Mouse (Mus musculus): ENCODE measurements around the gene Pkp4.

Gene Pkp4

DNA sequence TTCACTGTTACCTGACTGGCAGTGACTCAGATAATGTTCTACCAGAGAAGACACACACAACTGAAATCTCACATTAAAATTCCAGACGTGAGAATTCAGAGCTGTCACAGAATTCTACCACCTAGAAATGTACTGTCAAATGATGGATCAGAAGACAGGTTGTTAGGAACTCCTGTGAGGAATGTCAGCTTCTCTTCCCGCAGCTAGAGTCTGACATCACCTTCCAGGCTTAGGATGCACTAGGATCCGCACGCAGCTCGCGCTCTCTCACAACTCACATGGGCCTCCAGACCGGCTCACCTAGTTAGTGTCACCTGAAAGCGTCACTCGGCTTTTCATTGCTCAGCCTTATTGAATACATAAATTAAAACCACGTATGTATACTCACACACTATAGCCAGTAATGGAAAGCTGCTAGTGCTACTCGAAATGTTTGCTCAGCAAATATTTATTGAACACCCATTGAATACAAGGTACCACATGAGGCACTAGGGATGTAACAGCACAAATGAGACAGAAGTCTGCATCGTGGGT lies 142.9 kb downstream of the Pkp4 start:
- no peak for TF ChIP-seq GATA4 (IDR thresholded peaks at IDR 0.05; ENCODE audit: insufficient replicate concordance, low read length)

DNA sequence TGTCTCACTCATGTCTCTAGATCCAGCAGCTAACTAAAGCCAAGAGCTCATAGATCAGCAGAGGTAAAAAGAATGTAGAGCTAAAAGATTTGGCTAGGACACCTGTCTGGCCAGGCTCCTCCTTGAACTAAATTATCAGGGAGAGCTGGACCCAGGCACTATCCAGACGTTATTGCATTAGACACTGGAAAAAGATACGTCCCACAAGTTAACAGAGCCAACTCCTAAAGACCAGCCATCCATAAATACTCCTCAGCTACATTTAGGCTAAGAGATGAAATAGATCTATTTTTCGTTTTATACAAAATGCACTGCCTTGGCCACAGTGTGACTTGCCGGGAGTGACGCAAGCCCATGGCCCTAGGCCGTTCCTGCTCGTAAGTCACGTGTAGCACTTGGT lies 146.7 kb downstream of the Pkp4 start:
- TF ChIP-seq GATA4 (IDR thresholded peaks at IDR 0.05; ENCODE audit: insufficient replicate concordance, low read length) = no peak

- no peak for TF ChIP-seq GATA4 (IDR thresholded peaks at IDR 0.05; ENCODE audit: insufficient replicate concordance, low read length)
These were observed 147.4 kb downstream of the Pkp4 start for GRCm38 (mm10) chr2:59308055-59308454.

- TF ChIP-seq GATA4 (IDR thresholded peaks at IDR 0.05; ENCODE audit: insufficient replicate concordance, low read length) = no peak
These were observed 152.6 kb downstream of the Pkp4 start for GRCm38 (mm10) chr2:59313293-59313692.

DNA sequence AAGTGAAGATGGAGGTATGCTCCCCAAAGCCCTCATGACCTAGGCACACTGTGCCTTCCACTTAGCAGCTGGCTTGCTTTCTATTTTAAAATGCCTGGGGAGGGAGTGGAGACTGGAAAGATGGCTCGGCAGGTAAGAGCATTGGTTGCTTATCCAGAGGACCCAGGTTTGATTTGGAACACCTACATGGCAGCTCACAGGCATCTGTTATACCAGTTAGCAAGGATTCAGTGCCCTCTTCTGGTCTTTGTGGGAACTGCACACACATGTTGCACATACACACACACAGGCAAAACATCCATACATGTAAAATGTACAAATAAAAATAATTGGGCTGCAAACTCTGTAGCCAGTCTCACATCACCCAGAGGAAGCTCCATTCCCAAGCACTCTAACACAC lies 158.0 kb downstream of the Pkp4 start:
- no peak for TF ChIP-seq GATA4 (IDR thresholded peaks at IDR 0.05; ENCODE audit: insufficient replicate concordance, low read length)

- TF ChIP-seq GATA4 (IDR thresholded peaks at IDR 0.05; ENCODE audit: insufficient replicate concordance, low read length) = no peak
These were observed 167.3 kb downstream of the Pkp4 start for GRCm38 (mm10) chr2:59327946-59328345.

DNA sequence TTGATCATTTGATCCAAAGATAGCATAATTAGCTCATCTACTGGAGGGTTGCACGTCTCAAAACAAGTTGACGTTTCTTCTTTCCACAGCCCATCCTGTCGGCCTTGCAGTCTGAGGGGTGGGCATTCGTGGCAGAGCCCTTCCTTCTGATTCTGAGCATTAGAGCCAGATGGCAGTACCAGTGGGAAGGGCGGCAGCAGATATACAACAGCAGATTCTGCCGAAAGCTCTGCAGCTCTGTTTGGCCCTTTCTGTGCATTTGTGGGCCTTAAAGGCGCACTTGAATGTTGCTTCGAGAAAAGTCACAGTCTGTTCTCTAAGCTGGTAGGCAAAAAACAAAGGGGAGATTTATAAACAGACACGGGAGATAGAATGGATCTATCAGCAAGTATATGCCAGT lies 170.4 kb downstream of the Pkp4 start:
- no peak for TF ChIP-seq GATA4 (IDR thresholded peaks at IDR 0.05; ENCODE audit: insufficient replicate concordance, low read length)

- no peak for TF ChIP-seq GATA4 (IDR thresholded peaks at IDR 0.05; ENCODE audit: insufficient replicate concordance, low read length)
These were observed 171.9 kb downstream of the Pkp4 start for GRCm38 (mm10) chr2:59332523-59332922.

DNA sequence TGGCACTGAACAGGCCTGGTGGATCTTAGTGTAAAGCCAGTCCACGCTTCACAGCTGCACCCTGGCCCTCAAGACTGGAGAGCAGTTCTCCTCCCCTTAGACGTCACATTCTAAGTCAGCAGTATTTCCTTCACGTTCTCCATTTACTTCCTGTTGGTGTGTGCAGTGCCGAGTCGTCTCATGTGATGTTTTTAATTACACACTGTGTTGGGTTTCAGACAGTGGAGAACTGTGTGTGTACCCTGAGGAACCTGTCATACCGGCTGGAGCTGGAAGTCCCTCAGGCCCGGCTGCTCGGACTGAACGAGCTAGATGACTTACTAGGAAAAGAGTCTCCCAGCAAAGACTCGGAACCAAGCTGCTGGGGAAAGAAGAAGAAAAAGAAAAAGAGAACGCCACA lies 177.9 kb downstream of the Pkp4 start:
- TF ChIP-seq GATA4 (IDR thresholded peaks at IDR 0.05; ENCODE audit: insufficient replicate concordance, low read length) = no peak

- no peak for TF ChIP-seq GATA4 (IDR thresholded peaks at IDR 0.05; ENCODE audit: insufficient replicate concordance, low read length)
These were observed 178.3 kb downstream of the Pkp4 start for GRCm38 (mm10) chr2:59338926-59339325.

DNA sequence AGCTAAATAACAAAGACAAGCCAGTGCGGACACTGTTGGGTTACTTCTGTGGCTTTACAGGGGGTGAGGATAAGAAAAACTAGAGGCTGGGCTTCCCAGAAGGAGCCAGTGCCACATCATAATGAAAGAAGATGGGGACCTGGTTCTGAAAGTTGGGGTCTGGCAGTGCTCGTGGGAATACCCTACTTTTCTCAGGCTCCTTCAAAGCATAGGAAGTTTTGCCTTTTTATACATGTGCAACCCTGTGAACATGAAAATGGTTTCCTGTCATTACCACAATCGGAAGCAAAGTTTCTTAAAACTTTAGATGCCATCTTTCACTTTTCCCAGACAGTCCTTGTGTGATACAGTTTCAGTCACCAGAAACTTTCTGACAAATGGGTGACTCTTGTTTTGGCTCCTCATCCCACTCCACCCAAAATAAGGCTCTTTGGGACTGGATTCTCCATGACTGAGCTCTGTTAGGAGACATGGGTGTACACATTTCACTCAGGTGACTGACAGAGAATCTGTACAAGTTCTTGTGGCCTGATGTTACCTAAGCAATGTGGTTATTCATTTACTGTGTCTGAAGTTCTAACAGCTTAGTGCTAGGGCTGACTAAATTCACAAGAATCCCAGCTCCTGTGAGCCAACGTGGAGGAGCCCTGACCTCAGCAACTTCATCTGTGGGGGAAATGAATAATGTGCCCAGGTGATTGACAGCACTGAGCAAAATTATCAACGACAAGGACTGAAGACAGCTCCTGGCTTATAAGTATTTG lies 179.3 kb downstream of the Pkp4 start:
- no peak for TF ChIP-seq GATA4 (IDR thresholded peaks at IDR 0.05; ENCODE audit: insufficient replicate concordance, low read length)

DNA sequence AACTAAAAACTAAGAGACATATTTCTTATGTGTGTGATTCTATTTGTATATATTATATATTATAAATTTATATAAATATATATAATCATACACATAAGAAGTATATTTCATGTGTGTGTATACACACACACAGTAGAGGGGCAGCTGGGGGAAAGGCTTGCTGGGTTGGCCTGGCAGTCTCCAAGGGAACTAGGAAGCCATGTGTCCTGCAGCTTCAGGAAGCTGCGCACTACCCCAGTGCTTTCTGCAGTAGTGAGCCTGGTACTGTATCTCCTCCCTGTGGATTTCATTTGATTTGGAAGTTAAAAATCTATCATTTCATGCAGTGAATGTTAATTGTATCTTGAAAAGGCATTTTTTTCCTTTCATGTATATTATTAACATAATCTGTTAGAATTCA lies 180.2 kb downstream of the Pkp4 start:
- TF ChIP-seq GATA4 (IDR thresholded peaks at IDR 0.05; ENCODE audit: insufficient replicate concordance, low read length) = no peak

DNA sequence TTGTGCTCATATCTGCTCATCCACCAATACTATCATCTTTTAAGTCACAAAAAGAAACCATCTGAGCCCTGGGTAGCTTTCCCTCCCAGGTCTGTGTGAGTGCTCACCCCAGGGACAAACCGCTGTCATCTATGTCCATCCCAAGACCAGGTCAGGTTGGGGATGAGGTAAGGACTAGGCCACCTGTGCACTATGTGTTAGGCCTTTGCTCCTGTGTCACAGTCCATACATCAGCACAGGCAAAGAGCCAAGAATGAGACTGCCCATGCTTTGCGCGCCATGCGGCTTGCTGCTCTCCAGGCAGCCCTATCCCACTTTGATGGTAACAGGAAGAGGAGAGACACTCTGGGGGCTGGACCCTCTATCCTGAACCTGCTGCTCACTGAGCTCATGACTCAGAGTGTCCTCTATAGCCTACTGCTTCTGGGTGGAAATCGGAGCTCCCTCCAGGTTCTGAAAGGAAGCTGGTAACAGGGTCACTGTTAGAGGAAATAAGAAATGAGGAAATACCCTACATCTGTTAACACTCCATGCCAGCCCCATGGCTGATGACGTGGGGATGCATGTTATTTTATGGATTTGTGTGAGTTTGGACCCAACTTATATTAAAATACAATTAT lies 182.1 kb downstream of the Pkp4 start:
- no peak for TF ChIP-seq GATA4 (IDR thresholded peaks at IDR 0.05; ENCODE audit: insufficient replicate concordance, low read length)

- TF ChIP-seq GATA4 (IDR thresholded peaks at IDR 0.05; ENCODE audit: insufficient replicate concordance, low read length) = no peak
These were observed 183.2 kb downstream of the Pkp4 start for GRCm38 (mm10) chr2:59343834-59344233.

- TF ChIP-seq GATA4 (IDR thresholded peaks at IDR 0.05; ENCODE audit: insufficient replicate concordance, low read length) = no peak
These were observed 184.0 kb downstream of the Pkp4 start for GRCm38 (mm10) chr2:59344699-59345098.

DNA sequence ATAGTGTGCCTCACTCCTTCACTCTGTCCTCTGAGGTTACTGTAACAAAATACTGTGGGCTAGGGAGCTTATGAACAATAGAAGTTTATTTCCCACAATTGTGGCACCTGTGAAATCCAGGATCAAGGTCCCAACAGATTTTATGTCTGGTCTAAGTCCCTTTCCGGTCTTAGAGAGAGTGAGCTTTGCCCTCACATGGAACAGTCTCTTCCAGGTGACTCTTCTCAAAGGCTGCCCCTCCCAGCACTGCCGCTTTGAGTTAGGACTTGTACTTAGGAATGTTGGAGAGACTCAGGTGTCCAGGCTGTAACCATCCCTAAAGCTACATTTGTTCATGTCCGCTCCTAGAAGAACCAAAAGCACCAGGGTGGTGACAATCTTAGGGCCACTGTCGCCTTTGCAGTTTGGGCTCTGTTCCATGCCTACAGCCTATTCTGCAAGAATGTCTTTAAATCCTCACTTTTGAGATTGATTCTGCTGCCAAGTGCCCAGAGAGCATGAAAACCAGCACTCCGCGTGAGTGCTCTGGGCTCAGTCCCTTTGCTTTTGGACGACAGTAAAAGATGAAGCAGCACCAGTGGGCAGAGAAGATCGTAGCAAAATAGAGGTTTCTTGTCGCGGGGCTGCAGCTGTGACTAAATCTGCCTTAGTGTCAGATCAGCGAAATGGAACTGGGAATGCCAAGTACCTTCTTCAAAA lies 184.6 kb downstream of the Pkp4 start:
- TF ChIP-seq GATA4 (IDR thresholded peaks at IDR 0.05; ENCODE audit: insufficient replicate concordance, low read length) = no peak
